Mouse (Mus musculus): ENCODE data around the gene Obscn.
A peak's percentile ranks its signal among the peaks of the same experiment; 100 is the strongest.

GRCm38 (mm10) chr11:59183821-59184220 lies 47.6 kb upstream of the Obscn start:
- no peak for TF ChIP-seq POLR2A (IDR thresholded peaks at IDR 0.05; ENCODE audit: low read depth, low read length)
- TF ChIP-seq MYC (IDR thresholded peaks at IDR 0.05; ENCODE audit: low read depth, low read length) = no peak
- TF ChIP-seq MXI1 (IDR thresholded peaks at IDR 0.05; ENCODE audit: low read depth, low read length) = no peak
- TF ChIP-seq CTCF (conservative IDR thresholded peaks at IDR 0.05 in 1 of 2, IDR thresholded peaks at IDR 0.05 in 1 of 2; ENCODE audit: low read depth in 2 of 2, low read length in 2 of 2) = peak; percentile 66 to 87
- peak; percentile 69 for TF ChIP-seq RAD21 (IDR thresholded peaks at IDR 0.05; ENCODE audit: low read depth, low read length)
- TF ChIP-seq MAZ (IDR thresholded peaks at IDR 0.05; ENCODE audit: low read depth, low read length) = no peak
- TF ChIP-seq KAT2A (IDR thresholded peaks at IDR 0.05; ENCODE audit: insufficient replicate concordance, low read length) = no peak
- TF ChIP-seq USF1 (IDR thresholded peaks at IDR 0.05; ENCODE audit: low read depth, low read length) = no peak
- TF ChIP-seq HCFC1 (IDR thresholded peaks at IDR 0.05; ENCODE audit: low read depth, low read length) = no peak
- no peak for TF ChIP-seq CHD1 (IDR thresholded peaks at IDR 0.05; ENCODE audit: low read depth, low read length)
- peak; percentile 10; the same call in 1 of the 2 replicates for TF ChIP-seq ZC3H11A (IDR thresholded peaks at IDR 0.05; ENCODE audit: low read depth, low read length)
- no peak for TF ChIP-seq GABPA (IDR thresholded peaks at IDR 0.05; ENCODE audit: insufficient replicate concordance, low read depth, low read length)
- TF ChIP-seq JUN (IDR thresholded peaks at IDR 0.05; ENCODE audit: insufficient read depth, low read depth, low read length) = no peak
